Mouse (Mus musculus) urinary bladder, postnatal 4 days (tissue): ENCODE data around the gene Tox3.

ENCODE experiments used
- DNase-seq, 2 experiments: peaks; one replicate each; pipeline ENCODE4 v3.0.0; 2021 to 2022; ENCODE audit warnings: low spot score in 2 of 2

The Tox3 gene

GRCm38 (mm10) chr8:90244458-90245145, 103.5 kb downstream of the Tox3 start:
- DNase-seq, result no peak

DNA sequence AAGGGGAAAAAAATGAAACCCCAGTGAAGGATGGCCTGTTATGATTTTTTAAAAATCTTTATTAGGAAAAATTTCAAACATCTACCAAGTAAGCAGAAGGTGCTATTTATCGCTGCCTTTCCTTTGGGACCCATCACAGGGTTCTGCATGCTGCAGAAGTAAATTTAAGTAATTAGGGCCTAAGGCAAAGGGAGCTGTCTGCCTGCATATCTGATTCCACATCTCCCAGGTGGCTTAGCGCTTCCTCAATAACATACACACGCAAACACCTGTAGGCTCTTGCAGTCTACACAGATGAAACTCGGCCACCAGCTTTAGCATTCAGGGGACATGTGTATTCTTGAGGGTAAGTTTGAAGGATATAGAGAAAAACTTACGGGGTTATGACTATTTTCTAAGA, 104.2 kb downstream of the Tox3 start:
- no peak for DNase-seq

- no peak for DNase-seq
Observed at GRCm38 (mm10) chr8:90242351-90242750, 105.8 kb downstream of the Tox3 start.

DNA sequence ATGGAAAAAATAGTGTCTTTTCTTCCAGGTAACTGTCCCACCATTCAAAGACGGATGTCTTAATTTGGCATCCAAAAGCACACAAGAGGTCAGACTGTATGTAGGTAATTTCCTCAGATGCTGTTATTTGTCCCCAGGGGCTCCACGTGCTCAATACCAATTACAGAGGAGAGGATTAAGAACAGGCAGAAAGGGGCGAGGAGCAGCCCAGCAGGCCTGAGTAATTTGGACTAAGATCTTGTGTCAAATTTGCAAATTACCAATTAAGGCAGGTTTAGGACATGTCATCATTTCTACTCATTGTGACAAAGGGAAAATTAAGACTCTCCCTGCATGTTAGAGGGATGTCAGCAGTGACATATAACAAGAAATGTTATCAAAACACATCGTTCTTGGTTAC, 106.7 kb downstream of the Tox3 start:
- DNase-seq, result no peak

- DNase-seq, result no peak
Observed at GRCm38 (mm10) chr8:90232501-90232900, 115.6 kb downstream of the Tox3 start.

- DNase-seq, result no peak
Observed at GRCm38 (mm10) chr8:90224172-90224571, 124.0 kb downstream of the Tox3 start.

GRCm38 (mm10) chr8:90209105-90210037, 138.8 kb downstream of the Tox3 start:
- no peak for DNase-seq
